Mouse (Mus musculus) layer of hippocampus, adult 18-20 months (tissue): ENCODE measurements around the gene Hcn2. TPM values are rescaled to one million over a fixed set of nuclear protein-coding genes. Genes with fewer than 3 reads are reported as not detected.

Source experiments
- DNase-seq, 2 experiments: peaks; one replicate each; pipeline ENCODE4 v3.0.0; 2022; ENCODE audit warnings: low spot score in 2 of 2
- long read RNA-seq: library from polyadenylated mRNA; stranded (forward); transcript quantifications from one replicate; pipeline ENCODE4 v2.0.0, GENCODE M21; 2021
- total RNA-seq, 2 experiments: library from RNA; stranded (reverse); gene quantifications; 2 replicates each; pipeline ENCODE4 v1.2.3; 2021

The Hcn2 gene
- 100 to 1,000 TPM; 134 TPM for total RNA-seq
- long read RNA-seq, transcript Hcn2-202 (8 exons, 3,195 nt) = major isoform, 176 of 208 reads
- long read RNA-seq, partial matches to known transcripts = 21 of 208 reads
- long read RNA-seq, other reads (novel, unspliced or antisense) = 11 of 208 reads

DNA sequence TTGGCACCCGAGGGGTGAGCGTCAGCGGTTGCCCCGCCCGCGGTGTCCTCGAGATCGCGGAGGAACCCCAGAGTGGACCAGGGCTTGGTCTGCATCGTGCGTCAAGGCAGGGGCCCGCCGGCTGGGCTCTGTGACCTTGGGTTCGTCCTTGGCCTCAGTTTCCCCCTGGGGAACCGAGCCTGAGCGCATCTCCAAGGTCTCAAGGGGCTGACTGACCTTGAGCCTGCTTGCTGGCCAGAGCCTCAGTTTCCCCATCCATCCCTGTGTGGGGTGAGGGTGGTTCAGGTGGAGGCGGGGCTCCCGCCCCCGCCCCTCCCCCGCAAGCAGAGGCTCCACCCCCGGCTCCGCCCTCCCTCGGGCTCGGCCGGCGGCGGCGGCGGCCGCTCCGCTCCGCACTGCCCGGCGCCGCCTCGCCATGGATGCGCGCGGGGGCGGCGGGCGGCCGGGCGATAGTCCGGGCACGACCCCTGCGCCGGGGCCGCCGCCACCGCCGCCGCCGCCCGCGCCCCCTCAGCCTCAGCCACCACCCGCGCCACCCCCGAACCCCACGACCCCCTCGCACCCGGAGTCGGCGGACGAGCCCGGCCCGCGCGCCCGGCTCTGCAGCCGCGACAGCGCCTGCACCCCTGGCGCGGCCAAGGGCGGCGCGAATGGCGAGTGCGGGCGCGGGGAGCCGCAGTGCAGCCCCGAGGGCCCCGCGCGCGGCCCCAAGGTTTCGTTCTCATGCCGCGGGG, at the start of gene Hcn2:
Gene Hcn2 (plus strand): TSS at position 381 of the 734 bp plus-strand sequence.
- no peak for DNase-seq

DNA sequence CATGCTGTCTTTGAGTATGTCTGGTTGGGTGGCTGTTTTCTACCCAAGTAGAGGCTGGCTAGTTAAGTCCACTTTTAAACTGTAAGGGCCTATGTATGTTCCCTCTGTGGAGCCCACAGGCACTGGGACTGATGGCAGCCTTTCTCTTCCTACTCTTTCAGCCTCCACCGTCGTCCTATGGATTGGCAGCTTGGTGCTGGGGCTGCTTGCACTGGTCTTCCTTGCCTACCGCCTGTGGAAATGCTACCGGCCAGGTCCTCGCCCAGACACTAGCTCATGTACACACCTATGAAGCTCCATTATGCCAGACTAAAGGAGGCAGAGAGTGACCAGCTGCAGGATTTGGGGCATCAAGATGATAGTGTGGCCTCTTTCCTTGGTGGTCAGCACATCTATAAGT, 48.4 kb upstream of the Hcn2 start:
- no peak for DNase-seq

DNA sequence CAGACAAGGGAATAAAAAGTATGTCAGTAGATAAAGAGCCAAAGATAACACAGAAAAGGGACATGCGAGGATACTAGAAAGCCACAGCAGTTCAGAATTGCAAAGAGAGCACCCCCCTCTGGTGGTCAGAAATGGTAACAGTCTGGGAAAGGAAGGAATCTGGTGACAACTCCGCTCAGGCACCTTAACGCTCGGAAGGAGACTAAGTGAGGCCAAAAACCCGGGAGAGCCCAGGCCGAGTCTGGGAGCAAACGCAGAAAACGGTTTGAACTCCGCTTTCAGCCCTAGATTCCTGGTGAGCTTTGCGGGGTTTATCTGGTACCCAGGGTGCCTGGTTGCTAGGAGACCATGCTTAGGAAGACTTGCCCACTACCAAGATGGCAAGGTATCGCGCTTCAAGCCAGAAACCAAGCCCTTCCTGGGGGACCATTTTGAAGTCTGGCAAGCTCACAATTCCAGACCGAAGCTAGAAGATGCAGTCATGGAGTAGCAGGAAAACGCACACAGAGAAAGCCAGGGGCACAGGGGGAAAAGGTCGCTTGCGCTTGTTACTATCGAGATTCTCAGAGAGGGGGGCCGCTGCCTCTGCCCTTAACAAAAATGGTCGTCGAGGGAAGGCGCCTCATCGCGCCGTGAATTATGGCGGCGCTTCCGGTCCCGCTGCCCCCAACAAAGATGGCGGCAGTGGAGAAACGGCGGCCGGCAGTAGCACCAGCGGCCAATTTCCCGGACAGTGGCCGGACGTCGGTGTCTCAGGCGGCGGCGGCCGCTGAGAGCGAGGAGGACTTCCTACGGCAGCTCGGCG, 47.5 kb upstream of the Hcn2 start, which contains the start of gene Tpgs1:
Gene Tpgs1 (plus strand): TSS at position 599 of the 805 bp plus-strand sequence.
- peak; percentile 87 to 96 for DNase-seq

DNA sequence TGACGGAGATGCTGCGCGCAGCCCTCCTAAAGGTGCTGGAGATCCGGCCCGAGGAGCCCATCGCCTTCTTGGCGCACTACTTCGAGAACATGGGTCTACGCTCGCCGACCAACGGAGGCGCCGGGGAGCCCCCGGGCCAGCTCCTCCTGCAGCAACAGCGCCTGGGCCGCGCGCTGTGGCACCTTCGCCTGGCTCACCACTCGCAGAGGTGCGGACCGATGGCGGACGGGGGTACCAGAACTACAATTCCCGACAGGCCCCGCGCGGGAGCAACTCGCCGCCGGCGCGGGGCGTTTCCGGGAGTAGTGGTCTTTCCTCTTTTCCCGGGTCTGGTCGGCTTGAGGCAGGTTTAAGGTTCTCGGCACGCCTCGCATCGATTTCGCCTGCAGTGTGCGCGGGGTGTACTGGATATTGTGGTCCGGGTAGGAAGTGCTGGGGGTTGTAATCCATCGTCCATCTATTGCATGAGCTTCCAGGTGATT, 46.8 kb upstream of the Hcn2 start:
- DNase-seq = peak; percentile 79 to 82

DNA sequence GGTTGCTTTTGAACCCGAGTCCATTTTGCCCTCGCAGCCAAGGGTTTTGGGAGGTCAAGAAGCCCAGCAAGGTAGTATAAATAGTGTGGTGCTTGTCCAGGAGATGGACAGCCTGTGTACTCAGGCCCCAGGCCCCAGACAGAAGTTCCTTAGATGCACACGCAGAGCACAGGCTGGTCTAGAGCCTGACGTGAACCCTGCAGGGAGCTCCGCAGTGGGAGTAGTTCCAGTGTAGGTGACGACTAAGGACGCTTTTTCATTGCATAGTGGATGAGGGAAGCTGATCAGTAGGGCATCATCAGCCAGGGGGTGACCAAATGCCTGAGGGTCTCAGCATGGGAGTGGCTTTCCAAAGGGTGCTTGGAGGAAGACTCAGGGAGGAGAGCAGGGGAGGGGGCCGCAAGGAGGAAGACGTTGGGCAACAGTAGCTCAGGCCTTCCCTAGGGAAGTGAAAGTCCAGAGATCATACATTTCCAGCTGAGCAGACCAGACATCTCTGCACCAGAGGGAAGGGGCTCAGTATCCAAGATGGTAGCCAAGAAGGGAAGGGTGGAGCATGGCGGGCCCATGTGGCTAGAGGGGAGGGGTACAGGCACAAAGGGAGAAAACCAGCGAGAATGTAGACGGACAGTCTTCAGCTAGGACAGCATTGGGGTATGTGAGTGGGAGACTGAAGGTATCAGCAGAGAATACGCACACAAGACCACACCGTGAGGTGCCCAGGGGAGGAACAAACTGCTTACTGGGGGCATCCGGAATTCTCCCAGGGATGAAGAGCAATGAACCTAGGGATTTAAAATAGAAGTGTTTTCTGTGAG, 46.2 kb upstream of the Hcn2 start:
- DNase-seq = no peak

DNA sequence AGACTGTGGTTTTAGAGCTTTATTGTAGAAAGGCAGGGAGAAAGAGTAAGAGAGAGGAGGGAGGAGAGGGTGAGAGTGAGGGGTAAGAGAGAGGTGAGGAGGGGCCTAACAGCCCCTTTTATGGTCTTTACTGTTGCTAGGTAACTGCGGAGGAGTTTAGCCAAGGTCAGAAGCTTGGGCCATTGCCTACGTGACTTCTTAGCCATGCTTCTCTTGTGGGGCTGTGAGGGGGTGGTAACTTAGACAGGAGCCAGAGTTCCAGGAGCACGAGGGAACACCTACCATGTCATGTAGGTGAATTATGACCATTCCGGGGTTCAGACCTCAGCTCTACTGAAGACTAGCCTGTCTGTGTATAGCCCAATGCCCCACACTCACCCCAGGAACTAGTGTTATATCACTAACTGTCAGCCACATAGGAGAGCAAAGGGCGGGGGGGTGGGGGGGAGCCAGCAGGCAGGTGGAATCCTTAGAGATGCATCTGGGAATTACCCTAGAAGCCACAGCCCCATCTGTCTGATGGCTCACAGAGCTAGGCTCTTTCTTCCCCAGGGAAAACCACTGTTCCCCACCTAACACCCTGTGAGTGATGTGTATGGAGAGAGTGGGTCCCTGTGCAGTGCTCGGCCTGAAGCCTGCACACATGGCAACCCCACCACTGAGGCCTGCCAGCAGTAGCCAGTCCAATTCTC, 44.9 kb upstream of the Hcn2 start:
- DNase-seq = no peak

DNA sequence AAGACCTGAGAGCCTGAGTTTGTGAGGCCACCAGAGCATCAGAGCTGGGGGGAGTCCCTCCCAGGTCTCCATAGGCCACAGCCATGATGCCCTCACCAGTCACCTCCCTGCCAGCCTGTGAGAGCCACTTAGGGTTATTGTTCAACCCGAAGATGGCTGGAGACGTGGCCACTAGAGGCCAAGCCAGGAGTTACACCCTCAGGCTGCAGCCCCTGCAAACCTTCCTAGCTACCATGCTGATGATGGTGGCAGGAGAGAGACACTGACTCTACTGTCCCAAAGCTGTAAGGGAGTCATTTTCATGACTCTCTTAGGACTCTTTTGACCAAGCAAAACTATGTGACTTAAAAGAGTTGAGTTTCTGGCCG, 44.4 kb upstream of the Hcn2 start:
- no peak for DNase-seq

DNA sequence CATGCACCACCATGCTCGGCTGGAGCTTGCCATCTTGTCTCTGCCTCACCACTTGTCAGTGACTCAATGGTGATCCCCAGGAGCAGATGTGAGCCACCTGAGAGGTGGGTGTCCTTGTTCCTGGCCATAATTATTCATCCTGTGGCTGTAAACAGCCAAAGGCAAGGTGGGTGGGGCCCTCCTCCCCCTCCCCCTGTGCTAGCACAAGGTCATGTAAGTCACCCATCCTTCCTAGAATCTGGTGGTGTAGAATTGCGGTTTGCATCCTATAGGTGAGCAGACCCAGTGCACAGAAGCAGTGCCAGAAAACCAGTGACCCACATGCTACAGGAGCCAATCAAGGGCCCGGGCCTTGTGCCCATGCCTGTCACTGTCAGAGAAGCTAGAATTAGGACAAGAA, 43.4 kb upstream of the Hcn2 start:
- DNase-seq = no peak

DNA sequence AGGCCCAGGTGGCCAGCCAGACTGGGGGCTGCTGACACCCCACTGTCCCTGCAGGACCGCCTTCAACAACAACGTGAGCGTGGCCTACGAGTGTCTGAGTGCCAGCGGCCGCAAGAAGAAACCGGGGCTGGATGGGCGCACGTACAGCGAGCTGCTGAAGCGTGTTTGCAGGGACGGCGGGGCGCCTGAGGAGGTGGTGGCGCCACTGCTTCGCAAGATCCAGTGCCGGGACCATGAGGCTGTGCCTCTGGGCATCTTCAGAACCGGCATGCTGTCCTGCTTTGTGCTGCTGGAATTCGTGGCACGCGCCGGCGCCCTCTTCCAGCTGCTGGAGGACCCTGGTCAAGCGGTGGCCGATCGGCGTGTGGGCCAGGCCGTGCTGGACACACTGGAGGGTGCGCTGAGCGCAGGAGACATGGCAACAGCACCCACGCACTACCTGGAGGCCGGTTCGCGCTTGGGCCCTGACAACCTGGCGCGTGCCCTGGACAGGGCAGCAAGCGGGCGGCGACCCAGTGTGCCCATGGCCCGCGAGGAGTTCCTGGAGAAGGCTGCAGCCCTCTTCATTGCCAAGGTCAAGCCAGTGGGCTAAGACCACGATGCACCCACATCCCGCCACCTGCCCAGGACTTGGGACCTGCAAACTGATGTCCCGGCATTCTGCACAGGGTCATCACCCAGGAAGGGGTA, 40.9 kb upstream of the Hcn2 start:
- no peak for DNase-seq

DNA sequence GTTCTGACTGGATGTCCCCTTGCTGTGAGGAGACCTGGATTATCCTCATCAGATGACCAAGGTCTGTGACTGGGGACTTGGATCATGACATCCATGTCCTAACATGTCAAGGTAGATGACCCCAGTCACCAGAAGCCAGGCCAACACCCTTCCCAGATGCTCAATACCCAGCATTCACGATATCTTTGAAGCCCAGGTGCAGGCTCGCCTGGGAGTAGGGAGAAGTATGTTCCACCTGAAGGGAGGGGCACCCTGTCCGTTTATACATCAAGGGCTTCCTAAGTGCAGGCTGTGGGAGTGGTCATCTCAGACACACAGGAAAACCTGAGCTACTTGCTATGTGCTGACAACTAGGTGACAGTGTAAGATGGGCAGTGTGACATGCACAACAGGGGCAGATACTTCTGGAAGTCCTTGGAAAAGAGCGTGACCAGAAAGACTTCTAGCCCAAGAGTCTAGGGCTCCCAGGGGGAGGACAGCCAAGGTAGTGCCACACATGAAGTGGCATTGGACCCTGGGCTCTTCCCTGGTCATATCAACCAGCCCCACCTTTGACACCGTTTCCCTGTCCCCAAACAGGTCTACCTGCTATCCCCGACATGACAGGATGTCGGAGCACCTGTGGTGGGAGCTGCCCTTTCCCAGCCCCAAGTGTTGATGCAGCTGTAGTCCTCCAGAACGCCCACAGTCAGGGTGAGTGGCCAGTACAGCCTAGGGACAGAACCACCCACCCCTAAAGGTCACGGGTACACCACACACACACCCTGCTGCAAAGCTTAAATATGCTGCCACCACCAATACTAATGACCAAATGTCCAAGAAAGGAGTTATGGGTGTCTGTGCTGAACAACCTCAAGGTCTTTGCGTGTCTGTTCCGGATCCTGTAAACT, 35.6 kb upstream of the Hcn2 start:
- DNase-seq = no peak

DNA sequence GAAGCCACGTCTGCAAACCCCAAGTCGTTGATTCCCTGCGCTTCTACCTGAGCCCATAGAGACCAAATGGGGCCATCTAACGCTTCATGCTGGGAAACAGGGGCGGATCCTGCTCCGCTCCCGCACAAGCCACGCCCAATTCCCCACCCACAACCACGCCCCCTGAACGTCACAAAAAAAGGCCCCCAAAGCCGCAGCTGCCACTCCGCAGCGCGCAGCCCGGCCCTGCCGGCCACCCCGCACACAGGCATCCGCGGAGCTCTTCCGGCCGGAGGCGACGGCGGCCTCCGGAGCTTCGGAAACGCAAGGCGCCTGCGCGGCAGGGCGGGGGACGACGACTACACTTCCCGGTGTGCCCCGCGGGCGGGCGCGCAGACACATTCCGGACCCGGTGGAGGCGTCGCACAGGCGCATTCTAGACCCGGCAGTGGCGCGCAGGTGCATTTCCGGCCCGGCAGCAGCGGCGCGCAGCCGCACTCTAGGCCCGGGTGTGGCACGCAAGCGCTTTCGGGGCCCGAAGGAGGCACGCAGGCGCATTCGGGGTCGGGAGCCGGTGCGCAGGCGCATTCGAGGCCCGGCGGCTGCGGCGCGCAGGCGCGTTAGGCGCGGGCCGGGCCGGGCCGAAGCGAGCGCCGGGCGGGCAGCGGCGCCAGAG, 34.7 kb upstream of the Hcn2 start, which contains the start of gene Cdc34:
Gene Cdc34 (plus strand): TSS at position 605 of the 655 bp plus-strand sequence.
- DNase-seq = peak; percentile 100

DNA sequence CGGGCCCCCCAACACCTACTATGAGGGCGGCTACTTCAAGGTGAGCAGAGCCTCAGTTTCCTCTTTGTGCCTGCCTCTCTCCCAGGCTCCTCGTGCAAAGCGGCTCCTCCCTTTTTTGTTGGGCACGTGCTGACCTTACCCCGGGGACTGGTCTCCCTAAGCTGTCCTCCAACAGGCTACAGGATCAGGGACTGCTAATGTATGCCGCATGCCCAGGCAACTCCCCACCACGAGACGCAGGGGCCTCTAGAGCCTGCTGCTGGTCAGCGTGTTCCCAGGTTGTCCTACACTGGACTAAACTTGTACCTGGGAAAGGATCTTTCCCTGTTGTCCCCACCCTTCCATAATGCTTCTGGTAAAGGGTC, 33.9 kb upstream of the Hcn2 start:
- no peak for DNase-seq

DNA sequence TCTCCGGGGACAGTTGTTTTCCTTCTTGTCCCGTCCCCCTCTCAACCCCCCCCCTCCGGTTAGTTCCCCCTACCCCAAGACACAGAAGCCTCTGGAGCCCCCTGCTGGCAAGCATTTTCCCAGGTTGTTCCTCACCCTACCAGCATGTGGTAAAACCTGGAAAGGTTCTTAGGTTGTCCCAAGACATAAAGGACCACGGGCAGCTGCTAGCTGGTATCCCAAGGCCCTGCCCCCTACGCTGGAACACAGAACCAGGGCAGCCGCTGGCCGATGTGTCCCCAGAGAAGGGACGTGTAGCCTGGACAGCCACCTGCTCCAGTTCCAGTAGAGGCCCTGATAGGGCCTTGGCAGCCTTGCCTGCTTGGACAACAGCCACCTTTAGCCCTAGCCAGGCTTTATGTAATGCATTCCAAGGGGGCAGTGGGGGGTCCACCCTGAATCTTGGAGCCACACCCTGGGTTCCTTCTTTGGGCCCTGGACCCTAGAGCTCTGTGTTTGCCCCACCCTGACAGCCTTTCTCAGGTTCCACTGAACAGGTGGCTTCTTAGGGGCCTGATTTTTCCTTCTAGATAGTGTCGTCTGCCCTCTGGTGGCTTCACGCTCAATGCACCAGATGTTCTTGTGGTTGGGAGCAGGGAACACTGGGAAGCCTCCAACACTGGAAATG, 33.4 kb upstream of the Hcn2 start:
- DNase-seq = no peak

DNA sequence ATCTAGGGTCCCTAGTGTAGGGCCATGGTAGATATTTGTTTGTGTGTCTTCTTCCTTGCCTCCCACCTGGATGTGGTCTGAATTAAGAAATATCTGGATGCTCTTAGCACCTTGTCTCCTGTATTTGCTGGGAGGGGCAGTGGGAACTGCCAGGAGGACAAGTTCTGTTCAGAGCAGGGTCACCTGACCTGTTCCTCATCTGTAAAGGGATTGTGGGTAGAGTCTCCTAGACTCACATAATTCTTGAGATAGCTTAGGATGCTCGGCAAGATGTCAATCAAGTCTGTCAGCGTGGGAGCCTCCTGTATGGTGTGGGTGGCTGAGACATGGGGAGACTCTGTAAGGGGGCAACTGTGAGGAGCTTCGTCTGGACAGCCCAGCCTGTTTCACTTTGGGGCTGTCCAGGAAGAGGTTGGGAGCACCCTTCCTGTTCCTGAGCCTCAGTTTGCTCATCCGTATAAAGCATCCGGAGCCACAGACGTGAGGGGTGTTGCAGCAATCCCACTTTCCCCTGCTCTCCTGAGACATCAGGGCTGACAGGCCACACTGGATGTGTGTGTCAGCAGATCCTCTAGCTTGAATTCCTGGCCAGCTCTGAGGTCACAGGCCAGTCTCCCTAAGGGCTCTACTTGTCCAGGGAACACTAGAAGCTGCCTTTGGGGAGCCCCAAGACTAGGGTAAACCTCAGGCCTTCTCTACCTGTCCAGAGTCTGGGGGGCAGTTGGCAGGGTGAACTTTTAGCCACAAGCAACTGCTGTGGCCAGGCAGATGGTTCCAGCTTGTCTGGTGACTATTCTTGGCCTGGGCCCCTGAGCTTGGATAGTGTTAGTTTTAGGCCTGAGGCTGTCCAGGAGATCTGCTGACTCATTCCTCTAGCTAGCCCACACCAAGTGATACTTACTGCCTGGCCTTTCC, 32.5 kb upstream of the Hcn2 start:
- no peak for DNase-seq

DNA sequence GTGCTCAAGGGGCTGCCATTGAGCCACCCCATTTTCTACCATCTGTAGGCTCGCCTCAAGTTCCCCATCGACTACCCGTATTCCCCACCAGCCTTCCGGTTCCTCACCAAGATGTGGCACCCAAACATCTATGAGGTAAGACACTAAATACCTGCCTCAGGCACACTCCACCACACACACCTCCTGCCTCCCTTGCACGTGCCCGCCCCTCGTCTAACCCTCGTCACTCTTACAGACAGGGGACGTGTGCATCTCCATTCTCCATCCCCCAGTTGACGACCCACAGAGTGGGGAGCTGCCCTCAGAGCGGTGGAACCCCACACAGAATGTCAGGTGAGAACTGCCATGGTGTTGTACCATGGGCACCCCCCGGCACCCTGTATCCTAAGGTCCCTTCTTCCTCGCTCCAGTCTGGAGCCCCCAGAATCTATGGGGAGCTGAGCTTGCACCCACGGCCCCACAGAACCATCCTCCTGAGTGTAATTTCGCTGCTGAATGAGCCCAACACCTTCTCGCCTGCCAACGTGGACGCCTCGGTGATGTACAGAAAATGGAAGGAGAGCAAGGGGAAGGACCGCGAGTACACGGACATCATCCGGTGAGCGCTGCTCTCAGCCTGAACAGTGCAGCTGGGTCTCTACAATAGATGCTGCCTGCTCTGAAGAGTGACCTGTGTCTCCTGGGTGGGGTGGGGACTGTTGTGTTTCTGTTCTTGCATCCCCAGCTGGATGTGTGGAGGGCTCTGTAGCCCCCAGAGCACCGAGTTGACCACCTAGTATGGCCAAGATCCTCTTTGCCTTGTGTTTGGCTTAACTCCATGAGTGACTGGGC, 31.4 kb upstream of the Hcn2 start:
- no peak for DNase-seq

DNA sequence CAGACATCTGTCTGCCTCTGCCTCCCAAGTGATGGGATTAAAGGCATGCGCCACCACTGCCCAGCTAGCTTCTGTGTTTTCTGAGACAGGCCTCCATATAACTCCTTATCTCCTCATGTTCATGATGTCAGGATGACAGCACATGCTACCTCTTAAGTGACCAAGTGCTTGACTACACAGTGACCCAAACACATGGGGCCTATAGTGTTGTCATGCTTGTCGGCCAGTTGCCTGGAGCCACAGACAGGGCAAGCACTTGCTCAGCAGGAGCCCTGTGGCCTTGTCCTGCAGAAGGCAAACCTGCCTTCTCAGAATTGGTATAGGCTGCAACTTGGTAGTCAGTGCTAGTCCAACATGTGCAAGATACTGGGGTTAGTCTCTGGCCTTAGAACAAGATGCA, 30.2 kb upstream of the Hcn2 start:
- DNase-seq = no peak
